13 mouse cellular contexts compared by ENCODE assay signal in genomic region chr17:46182273-46182672, GRCm38 (mm10). TPM values are rescaled to one million over a fixed set of nuclear protein-coding genes. Genes with fewer than 3 reads are reported as not detected.
DNase-seq lines count a peak whose midpoint lies in the region; ATAC-seq and TF ChIP-seq lines count a peak whose summit lies in the region.
"Had no signal": no experiment of that assay in that cellular context is flagged by ENCODE, and none has a peak within 500 bp of the region (broad histone marks: within the 10 kb centered on the region; RNA-seq: fewer than 3 reads in every experiment).

No protein-coding gene starts in this region.

- H3K9me3 ChIP-seq in hindbrain, postnatal 0 days (ENCODE audit: low read length), result no peaks in the 10 kb centered on the region
- H3K9me3 ChIP-seq in hindbrain, embryonic 16.5 days (ENCODE audit: control insufficient read depth, low read length), result no peaks in the 10 kb centered on the region
- no peaks in the 10 kb centered on the region for H3K9me3 ChIP-seq in liver, postnatal 0 days (ENCODE audit: low read length)
- no peaks in the 10 kb centered on the region for H3K9me3 ChIP-seq in liver, embryonic 12.5 days (replicated peaks)
- H3K9me3 ChIP-seq in ES-Bruce4 (replicated peaks; ENCODE audit: control insufficient read depth, insufficient read depth, low read length, poor library complexity, severe bottlenecking), result no peaks in the 10 kb centered on the region
- H3K9me3 ChIP-seq: embryonic facial prominence, embryonic 15.5 days; forebrain, embryonic 15.5 days; heart, embryonic 15.5 days; hindbrain, embryonic 13.5 days had no signal

- H3K4me2 ChIP-seq in hindbrain, postnatal 0 days (ENCODE audit: low read depth, low read length), result no peak overlapping the region
- H3K4me2 ChIP-seq in hindbrain, embryonic 16.5 days (ENCODE audit: low read length), result no peak overlapping the region
- H3K4me2 ChIP-seq in liver, postnatal 0 days (ENCODE audit: low read depth, low read length), result no peak overlapping the region
- H3K4me2 ChIP-seq in liver, embryonic 12.5 days, result no peak overlapping the region
- H3K4me2 ChIP-seq: embryonic facial prominence, embryonic 15.5 days; forebrain, embryonic 15.5 days; heart, embryonic 15.5 days; hindbrain, embryonic 13.5 days had no signal

- no peak for DNase-seq in hindbrain, postnatal 0 days (ENCODE audit: low spot score)
- DNase-seq in liver, postnatal 0 days, result no peak
- peak; percentile 64 for DNase-seq in adrenal gland, postnatal 14 days
- DNase-seq in embryo, embryonic 11 days, result no peak
- DNase-seq: gastrocnemius, postnatal 25 days had no signal

- 85% methylated on average over 4 of the region's 4 CpGs for WGBS in hindbrain, postnatal 0 days
- WGBS in hindbrain, embryonic 16.5 days, result 89% methylated on average over 4 of the region's 4 CpGs
- 92% methylated on average over 4 of the region's 4 CpGs for WGBS in liver, postnatal 0 days (ENCODE audit: insufficient replicate concordance)
- 89% methylated on average over 4 of the region's 4 CpGs for WGBS in liver, embryonic 12.5 days (ENCODE audit: insufficient replicate concordance)

- no peak for TF ChIP-seq POLR2A in ES-Bruce4 (IDR thresholded peaks at IDR 0.05; ENCODE audit: insufficient read depth, low read length)

- H3K27ac ChIP-seq in hindbrain, postnatal 0 days, result no peak overlapping the region
- no peak overlapping the region for H3K27ac ChIP-seq in hindbrain, embryonic 16.5 days (ENCODE audit: low read depth, low read length)
- no peak overlapping the region for H3K27ac ChIP-seq in liver, postnatal 0 days (ENCODE audit: low read depth)
- H3K27ac ChIP-seq in liver, embryonic 12.5 days, result no peak overlapping the region
- H3K27ac ChIP-seq in ES-Bruce4 (ENCODE audit: insufficient read depth, low read length), result no peak overlapping the region
- H3K27ac ChIP-seq: embryonic facial prominence, embryonic 15.5 days; forebrain, embryonic 15.5 days; heart, embryonic 15.5 days; hindbrain, embryonic 13.5 days had no signal

- H3K9ac ChIP-seq in hindbrain, postnatal 0 days (replicated peaks; ENCODE audit: low read length), result no peak overlapping the region
- no peak overlapping the region for H3K9ac ChIP-seq in hindbrain, embryonic 16.5 days (ENCODE audit: low read depth, low read length)
- no peak overlapping the region for H3K9ac ChIP-seq in liver, postnatal 0 days (replicated peaks)
- no peak overlapping the region for H3K9ac ChIP-seq in liver, embryonic 12.5 days
- H3K9ac ChIP-seq in ES-Bruce4 (ENCODE audit: low read depth, poor library complexity, severe bottlenecking), result no peak overlapping the region
- H3K9ac ChIP-seq: embryonic facial prominence, embryonic 15.5 days; forebrain, embryonic 15.5 days; heart, embryonic 15.5 days; hindbrain, embryonic 13.5 days had no signal

- peak; percentile 47 for TF ChIP-seq CTCF in hindbrain, postnatal 0 days (IDR thresholded peaks at IDR 0.05; ENCODE audit: low read depth)
- peak; percentile 56 for TF ChIP-seq CTCF in liver, postnatal 0 days (IDR thresholded peaks at IDR 0.05; ENCODE audit: low read depth)
- TF ChIP-seq CTCF in ES-Bruce4 (IDR thresholded peaks at IDR 0.05; ENCODE audit: low read depth, low read length), result peak; percentile 50

- H3K27me3 ChIP-seq in hindbrain, postnatal 0 days (ENCODE audit: insufficient read depth, low read length), result no peaks in the 10 kb centered on the region
- no peaks in the 10 kb centered on the region for H3K27me3 ChIP-seq in hindbrain, embryonic 16.5 days (replicated peaks; ENCODE audit: control insufficient read depth, insufficient read depth, low read length)
- no peaks in the 10 kb centered on the region for H3K27me3 ChIP-seq in liver, postnatal 0 days (ENCODE audit: insufficient read depth, low read length)
- no peaks in the 10 kb centered on the region for H3K27me3 ChIP-seq in liver, embryonic 12.5 days (replicated peaks)
- H3K27me3 ChIP-seq in ES-Bruce4 (ENCODE audit: control insufficient read depth, insufficient read depth, low read length, poor library complexity, severe bottlenecking), result no peaks in the 10 kb centered on the region
- H3K27me3 ChIP-seq: embryonic facial prominence, embryonic 15.5 days; forebrain, embryonic 15.5 days; heart, embryonic 15.5 days; hindbrain, embryonic 13.5 days had no signal

- H3K4me3 ChIP-seq in hindbrain, postnatal 0 days (ENCODE audit: low read length), result no peak overlapping the region
- H3K4me3 ChIP-seq in hindbrain, embryonic 16.5 days (ENCODE audit: low read length), result no peak overlapping the region
- no peak overlapping the region for H3K4me3 ChIP-seq in liver, postnatal 0 days (ENCODE audit: low read depth, low read length)
- no peak overlapping the region for H3K4me3 ChIP-seq in liver, embryonic 12.5 days
- no peak overlapping the region for H3K4me3 ChIP-seq in ES-Bruce4 (ENCODE audit: low read depth, low read length)
- H3K4me3 ChIP-seq: embryonic facial prominence, embryonic 15.5 days; forebrain, embryonic 15.5 days; heart, embryonic 15.5 days; hindbrain, embryonic 13.5 days had no signal

- no peak for TF ChIP-seq EP300 in liver, postnatal 0 days (IDR thresholded peaks at IDR 0.05; ENCODE audit: low read depth)
- no peak for TF ChIP-seq EP300 in ES-Bruce4 (IDR thresholded peaks at IDR 0.05; ENCODE audit: insufficient read depth, low read depth, low read length)

- H3K4me1 ChIP-seq in hindbrain, postnatal 0 days (ENCODE audit: insufficient read depth, low read length), result no peaks in the 10 kb centered on the region
- H3K4me1 ChIP-seq in hindbrain, embryonic 16.5 days (ENCODE audit: control insufficient read depth, insufficient read depth, low read depth, low read length), result no peaks in the 10 kb centered on the region
- no peaks in the 10 kb centered on the region for H3K4me1 ChIP-seq in liver, postnatal 0 days (ENCODE audit: insufficient read depth)
- H3K4me1 ChIP-seq in liver, embryonic 12.5 days, result no peaks in the 10 kb centered on the region
- no peaks in the 10 kb centered on the region for H3K4me1 ChIP-seq in ES-Bruce4 (ENCODE audit: control insufficient read depth, insufficient read depth, low read length)
- H3K4me1 ChIP-seq: embryonic facial prominence, embryonic 15.5 days; forebrain, embryonic 15.5 days; heart, embryonic 15.5 days; hindbrain, embryonic 13.5 days had no signal

- H3K36me3 ChIP-seq in hindbrain, postnatal 0 days (ENCODE audit: insufficient read depth, low read length), result peaks cover 73% of the 10 kb centered on the region
- H3K36me3 ChIP-seq in hindbrain, embryonic 16.5 days (ENCODE audit: control insufficient read depth, insufficient read depth, low read length), result peaks cover 32% of the 10 kb centered on the region
- H3K36me3 ChIP-seq in liver, postnatal 0 days (replicated peaks; ENCODE audit: insufficient read depth, low read length), result peaks cover 77% of the 10 kb centered on the region
- peaks cover 100% of the 10 kb centered on the region for H3K36me3 ChIP-seq in liver, embryonic 12.5 days
- H3K36me3 ChIP-seq in ES-Bruce4 (ENCODE audit: control insufficient read depth, insufficient read depth, low read length, poor library complexity, severe bottlenecking), result peaks cover 48% of the 10 kb centered on the region

- no peak for ATAC-seq in hindbrain, postnatal 0 days
- no peak for ATAC-seq in hindbrain, embryonic 16.5 days
- no peak for ATAC-seq in liver, postnatal 0 days
- ATAC-seq in liver, embryonic 12.5 days, result no peak
- no peak for ATAC-seq in CD4-positive, CD25-positive, alpha-beta regulatory T cell, adult 4 months
- ATAC-seq: forebrain, embryonic 15.5 days had no signal

RNA-seq across cellular contexts. Expression of gene Polh, which starts 20.2 kb away (rescaled TPM):
- 9.7 and 10.5 TPM in 2 replicates for total RNA-seq in hindbrain, postnatal 0 days (2014; rRNA removed)
- 4.7 and 5.5 TPM in 2 replicates for polyA plus RNA-seq in hindbrain, postnatal 0 days (2015; fragmentation: Nextera tagmentation; extraction: Ambion mirVana)
- 6.2 and 8.4 TPM in 2 replicates for polyA plus RNA-seq in hindbrain, embryonic 16.5 days (2015; fragmentation: Nextera tagmentation; extraction: Ambion mirVana)
- 6.9 and 8.9 TPM in 2 replicates for polyA plus RNA-seq in liver, postnatal 0 days (2015; fragmentation: Nextera tagmentation; extraction: Ambion mirVana)
- 24.6 and 25.0 TPM in 2 replicates for polyA plus RNA-seq in liver, embryonic 12.5 days (2016; fragmentation: Nextera tagmentation; extraction: Ambion mirVana)
- polyA plus RNA-seq in ES-Bruce4 (2011; ENCODE audit: insufficient read depth, insufficient read length, low read depth, missing spikeins), result 28.1 and 30.1 TPM in 2 replicates
- total RNA-seq in adrenal gland, postnatal 14 days (2021), result 37.3 and 38.5 TPM in 2 replicates
- 1 to 10 TPM; 7.1 to 8.2 TPM for polyA plus RNA-seq in CD4-positive, CD25-positive, alpha-beta regulatory T cell, adult 4 months (2017; shearing (Covaris generic))

RNA-seq across cellular contexts. Expression of gene Xpo5, which starts 20.3 kb away (rescaled TPM):
- total RNA-seq in hindbrain, postnatal 0 days (2014; rRNA removed), result 54.5 and 56.9 TPM in 2 replicates
- 23.8 and 23.9 TPM in 2 replicates for polyA plus RNA-seq in hindbrain, postnatal 0 days (2015; fragmentation: Nextera tagmentation; extraction: Ambion mirVana)
- polyA plus RNA-seq in hindbrain, embryonic 16.5 days (2015; fragmentation: Nextera tagmentation; extraction: Ambion mirVana), result 29.0 and 35.7 TPM in 2 replicates
- 7.4 and 8.7 TPM in 2 replicates for polyA plus RNA-seq in liver, postnatal 0 days (2015; fragmentation: Nextera tagmentation; extraction: Ambion mirVana)
- 33.0 and 34.9 TPM in 2 replicates for polyA plus RNA-seq in liver, embryonic 12.5 days (2016; fragmentation: Nextera tagmentation; extraction: Ambion mirVana)
- 77.8 and 79.1 TPM in 2 replicates for polyA plus RNA-seq in ES-Bruce4 (2011; ENCODE audit: insufficient read depth, insufficient read length, low read depth, missing spikeins)
- total RNA-seq in adrenal gland, postnatal 14 days (2021), result 61.0 and 67.9 TPM in 2 replicates
- polyA plus RNA-seq in CD4-positive, CD25-positive, alpha-beta regulatory T cell, adult 4 months (2017; shearing (Covaris generic)), result 10 to 100 TPM; 27.5 to 37.7 TPM

RNA-seq across cellular contexts. Expression of gene Gtpbp2, which starts 21.4 kb away (rescaled TPM):
- 68.0 and 94.8 TPM in 2 replicates for total RNA-seq in hindbrain, postnatal 0 days (2014; rRNA removed)
- polyA plus RNA-seq in hindbrain, postnatal 0 days (2015; fragmentation: Nextera tagmentation; extraction: Ambion mirVana), result 25.8 and 27.9 TPM in 2 replicates
- 39.6 and 41.0 TPM in 2 replicates for polyA plus RNA-seq in hindbrain, embryonic 16.5 days (2015; fragmentation: Nextera tagmentation; extraction: Ambion mirVana)
- polyA plus RNA-seq in liver, postnatal 0 days (2015; fragmentation: Nextera tagmentation; extraction: Ambion mirVana), result 23.4 and 27.5 TPM in 2 replicates
- 32.6 and 33.7 TPM in 2 replicates for polyA plus RNA-seq in liver, embryonic 12.5 days (2016; fragmentation: Nextera tagmentation; extraction: Ambion mirVana)
- 23.5 and 25.8 TPM in 2 replicates for polyA plus RNA-seq in ES-Bruce4 (2011; ENCODE audit: insufficient read depth, insufficient read length, low read depth, missing spikeins)
- 74.2 and 90.1 TPM in 2 replicates for total RNA-seq in adrenal gland, postnatal 14 days (2021)
- polyA plus RNA-seq in CD4-positive, CD25-positive, alpha-beta regulatory T cell, adult 4 months (2017; shearing (Covaris generic)), result 10 to 100 TPM; 56.9 to 90.1 TPM

RNA-seq across cellular contexts. Expression of gene Mad2l1bp, which starts 28.9 kb away (rescaled TPM):
- 10.2 and 16.2 TPM in 2 replicates for total RNA-seq in hindbrain, postnatal 0 days (2014; rRNA removed)
- polyA plus RNA-seq in hindbrain, postnatal 0 days (2015; fragmentation: Nextera tagmentation; extraction: Ambion mirVana), result 17.2 and 17.5 TPM in 2 replicates
- 22.1 and 23.0 TPM in 2 replicates for polyA plus RNA-seq in hindbrain, embryonic 16.5 days (2015; fragmentation: Nextera tagmentation; extraction: Ambion mirVana)
- 25.0 and 25.3 TPM in 2 replicates for polyA plus RNA-seq in liver, postnatal 0 days (2015; fragmentation: Nextera tagmentation; extraction: Ambion mirVana)
- 44.1 and 46.7 TPM in 2 replicates for polyA plus RNA-seq in liver, embryonic 12.5 days (2016; fragmentation: Nextera tagmentation; extraction: Ambion mirVana)
- polyA plus RNA-seq in ES-Bruce4 (2011; ENCODE audit: insufficient read depth, insufficient read length, low read depth, missing spikeins), result 10.3 and 14.8 TPM in 2 replicates
- total RNA-seq in adrenal gland, postnatal 14 days (2021), result 10.8 and 13.9 TPM in 2 replicates
- 10 to 100 TPM; 58.5 to 68.1 TPM for polyA plus RNA-seq in CD4-positive, CD25-positive, alpha-beta regulatory T cell, adult 4 months (2017; shearing (Covaris generic))

RNA-seq across cellular contexts. Expression of gene Rsph9, which starts 38.3 kb away (rescaled TPM):
- 50.7 and 54.3 TPM in 2 replicates for total RNA-seq in hindbrain, postnatal 0 days (2014; rRNA removed)
- 74.7 and 80.0 TPM in 2 replicates for polyA plus RNA-seq in hindbrain, postnatal 0 days (2015; fragmentation: Nextera tagmentation; extraction: Ambion mirVana)
- polyA plus RNA-seq in hindbrain, embryonic 16.5 days (2015; fragmentation: Nextera tagmentation; extraction: Ambion mirVana), result 54.8 and 62.7 TPM in 2 replicates
- polyA plus RNA-seq in liver, postnatal 0 days (2015; fragmentation: Nextera tagmentation; extraction: Ambion mirVana), result 1.7 and 1.8 TPM in 2 replicates
- 0.72 and 1.5 TPM in 2 replicates for polyA plus RNA-seq in liver, embryonic 12.5 days (2016; fragmentation: Nextera tagmentation; extraction: Ambion mirVana)
- 1.0 and 1.5 TPM in 2 replicates for polyA plus RNA-seq in ES-Bruce4 (2011; ENCODE audit: insufficient read depth, insufficient read length, low read depth, missing spikeins)
- total RNA-seq in adrenal gland, postnatal 14 days (2021), result 4.9 and 6.3 TPM in 2 replicates
- polyA plus RNA-seq in CD4-positive, CD25-positive, alpha-beta regulatory T cell, adult 4 months (2017; shearing (Covaris generic)), result 1 to 10 TPM; 2.1 to 2.7 TPM
